Mouse (Mus musculus) myocyte (in vitro differentiated cells): ENCODE data around the gene Pak4. TPM values are rescaled to one million over a fixed set of nuclear protein-coding genes. Genes with fewer than 3 reads are reported as not detected.
A peak's percentile ranks its signal among the peaks of the same experiment; 100 is the strongest.

Source experiments
- H3K27me3 ChIP-seq: one replicate; pipeline ENCODE4 v1.6.1; 2011; ENCODE audit not compliant: control insufficient read depth, insufficient read depth, insufficient read length
- H3K36me3 ChIP-seq: one replicate; pipeline ENCODE4 v1.6.1; 2011; ENCODE audit not compliant: control insufficient read depth, insufficient read depth
- H3K4me2 ChIP-seq: one replicate; pipeline ENCODE4 v1.6.1; 2011; ENCODE audit warnings: low read depth, control low read depth
- H3K4me3 ChIP-seq: one replicate; pipeline ENCODE4 v1.5.1; 2011; ENCODE audit warnings: mild to moderate bottlenecking, control low read depth, moderate library complexity
- H3K79me2 ChIP-seq: one replicate; pipeline ENCODE4 v1.6.1; 2011; ENCODE audit not compliant: control insufficient read depth, insufficient read depth
- H3ac ChIP-seq: one replicate; pipeline ENCODE4 v1.6.1; 2011; ENCODE audit not compliant: control insufficient read depth, insufficient read length
- CEBPB ChIP-seq: IDR thresholded peaks from 2 replicates; pipeline ENCODE4 v1.6.1; 2011; ENCODE audit warnings: mild to moderate bottlenecking, moderate library complexity; ENCODE audit not compliant: poor library complexity, insufficient read depth, severe bottlenecking
- E2F4 ChIP-seq: IDR thresholded peaks from one replicate; pipeline ENCODE4 v1.6.1; 2011; ENCODE audit warnings: mild to moderate bottlenecking, control low read depth, moderate library complexity; ENCODE audit not compliant: insufficient read depth
- MAX ChIP-seq: IDR thresholded peaks from one replicate; pipeline ENCODE4 v1.6.1; 2011; ENCODE audit warnings: low read depth, mild to moderate bottlenecking, control low read depth
- MYOD1 ChIP-seq, 3 experiments: IDR thresholded peaks; one replicate each; pipeline ENCODE4 v1.6.1; 2011; ENCODE audit warnings: control low read depth in 2 of 3, low read depth in 2 of 3, mild to moderate bottlenecking in 2 of 3, moderate library complexity in 1 of 3; ENCODE audit not compliant: insufficient read length in 2 of 3, control insufficient read depth in 1 of 3
- MYOG ChIP-seq, 3 experiments: IDR thresholded peaks; one replicate each; pipeline ENCODE4 v1.6.1; 2011; ENCODE audit warnings: control low read depth in 2 of 3, low read depth in 2 of 3, mild to moderate bottlenecking in 2 of 3; ENCODE audit not compliant: insufficient read length in 2 of 3, control insufficient read depth in 1 of 3, insufficient read depth in 1 of 3
- POLR2A ChIP-seq: IDR thresholded peaks from one replicate; pipeline ENCODE4 v1.6.1; 2011; ENCODE audit warnings: low read depth, mild to moderate bottlenecking, control low read depth, moderate library complexity; ENCODE audit not compliant: insufficient read length
- POLR2AphosphoS2 ChIP-seq: IDR thresholded peaks from one replicate; pipeline ENCODE4 v1.6.1; 2011; ENCODE audit warnings: low read depth, control low read depth; ENCODE audit not compliant: insufficient read length
- REST ChIP-seq: IDR thresholded peaks from one replicate; pipeline ENCODE4 v1.6.1; 2011; ENCODE audit warnings: mild to moderate bottlenecking, control low read depth, moderate library complexity; ENCODE audit not compliant: insufficient read depth, insufficient read length
- SRF ChIP-seq: IDR thresholded peaks from one replicate; pipeline ENCODE4 v1.6.1; 2011; ENCODE audit warnings: low read depth; ENCODE audit not compliant: control insufficient read depth, insufficient read length
- TCF12 ChIP-seq: IDR thresholded peaks from one replicate; pipeline ENCODE4 v1.6.1; 2011; ENCODE audit warnings: mild to moderate bottlenecking, control low read depth; ENCODE audit not compliant: poor library complexity, insufficient read depth, severe bottlenecking
- TCF3 ChIP-seq: IDR thresholded peaks from one replicate; pipeline ENCODE4 v1.6.1; 2011; ENCODE audit warnings: low read depth, control low read depth; ENCODE audit not compliant: insufficient read length
- USF1 ChIP-seq: IDR thresholded peaks from one replicate; pipeline ENCODE4 v1.6.1; 2011; ENCODE audit warnings: low read depth, mild to moderate bottlenecking, control low read depth, moderate library complexity
- polyA plus RNA-seq: library from polyadenylated mRNA; unstranded; fragments of >200 nt; fragmentation: generic; extraction: Trizol; gene quantifications from one replicate; pipeline ENCODE4 v1.2.1, GENCODE M21; 2012; ENCODE audit warnings: missing spikeins

Gene Pak4
- polyA plus RNA-seq, 1 experiment, result 27.5 TPM

DNA sequence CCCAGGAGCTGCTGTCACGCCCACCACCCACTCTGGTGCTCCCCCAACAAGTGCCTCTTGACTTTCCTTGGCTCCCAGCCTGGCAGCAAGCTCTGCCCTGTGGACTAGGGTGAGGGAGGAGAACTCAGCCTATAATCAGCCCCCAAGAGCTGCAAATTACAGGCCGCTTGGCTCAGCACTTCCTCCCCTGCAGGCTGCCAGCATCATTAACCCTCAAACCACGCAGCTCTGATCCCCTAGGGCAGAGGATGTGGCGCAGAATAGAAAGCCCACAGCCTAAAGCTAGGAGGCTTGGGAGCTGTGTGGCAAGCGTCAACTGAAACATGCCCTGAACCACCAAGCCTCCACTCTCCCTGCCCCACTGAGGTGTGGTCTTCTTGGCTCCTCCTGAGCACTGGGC, 32.6 kb downstream of the Pak4 start:
- Histone ChIP-seq H3K4me3 (no peak overlapping the region), H3K4me2 (no peak overlapping the region), H3K36me3 (no peaks in the 10 kb centered on the region), H3ac (no peak overlapping the region), H3K79me2 (no peaks in the 10 kb centered on the region), H3K27me3 (no peaks in the 10 kb centered on the region)
- TF ChIP-seq POLR2AphosphoS2 (no peak), TCF3 (no peak), REST (no peak), E2F4 (no peak), MAX (no peak), TCF12 (no peak), MYOD1 (IDR thresholded peaks at IDR 0.05; ENCODE audit: control insufficient read depth in 1 of 3, insufficient read length in 2 of 3, low read depth in 2 of 3) (no peak), USF1 (no peak)

DNA sequence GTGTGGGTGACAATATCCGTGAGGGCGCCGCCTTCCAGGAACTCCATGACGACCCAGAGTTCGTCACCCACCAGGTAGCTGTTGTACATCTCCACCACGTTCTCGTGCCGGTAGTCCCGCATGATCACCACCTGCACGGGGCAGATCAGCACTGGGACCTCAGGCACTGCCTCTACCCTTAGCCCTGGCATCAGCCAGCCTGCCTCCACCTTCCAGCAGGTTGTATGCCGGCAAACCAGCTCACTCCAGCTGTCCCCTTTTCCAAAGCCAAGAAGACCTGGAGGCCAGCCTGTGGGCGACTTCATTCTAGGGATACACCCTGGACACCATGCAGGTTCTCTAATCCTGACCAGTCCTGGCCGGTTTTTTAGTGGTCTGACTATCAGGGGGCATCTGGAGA, 35.0 kb downstream of the Pak4 start:
- Histone ChIP-seq H3K4me2 (no peak overlapping the region), H3ac (no peak overlapping the region), H3K36me3 (no peaks in the 10 kb centered on the region), H3K27me3 (no peaks in the 10 kb centered on the region), H3K4me3 (no peak overlapping the region), H3K79me2 (no peaks in the 10 kb centered on the region)
- TF ChIP-seq E2F4 (no peak), SRF (no peak), TCF3 (no peak), POLR2AphosphoS2 (no peak), MAX (no peak), CEBPB (no peak), REST (no peak), POLR2A (no peak), USF1 (no peak), MYOD1 (IDR thresholded peaks at IDR 0.05; ENCODE audit: control insufficient read depth in 1 of 3, insufficient read length in 2 of 3, low read depth in 2 of 3) (no peak), TCF12 (no peak), MYOG (IDR thresholded peaks at IDR 0.05; ENCODE audit: control insufficient read depth in 1 of 3, insufficient read depth in 1 of 3, insufficient read length in 2 of 3, low read depth in 2 of 3) (no peak)

DNA sequence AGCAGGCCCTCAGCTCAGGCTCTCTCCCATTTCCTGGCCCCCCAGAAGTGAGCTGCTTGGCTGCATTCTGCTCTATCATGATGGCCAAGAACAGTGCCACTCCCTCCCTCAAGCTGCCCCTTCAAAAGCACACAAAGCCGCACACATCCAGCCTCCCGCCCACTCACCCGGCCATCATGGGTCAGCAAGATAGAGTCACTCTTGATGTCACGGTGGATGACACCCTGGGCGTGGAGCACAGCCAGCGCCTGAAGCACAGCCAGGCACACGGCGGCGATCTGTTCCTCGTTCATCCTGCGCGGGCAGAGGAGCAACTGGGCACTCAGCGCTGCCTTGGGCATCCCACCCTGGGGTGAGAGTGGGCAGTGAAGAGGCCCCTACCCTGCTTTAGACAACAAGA, 35.6 kb downstream of the Pak4 start:
- Histone ChIP-seq H3ac (no peak overlapping the region), H3K4me2 (no peak overlapping the region), H3K36me3 (no peaks in the 10 kb centered on the region), H3K27me3 (no peaks in the 10 kb centered on the region), H3K79me2 (no peaks in the 10 kb centered on the region), H3K4me3 (no peak overlapping the region)
- TF ChIP-seq POLR2AphosphoS2 (no peak), MYOD1 (IDR thresholded peaks at IDR 0.05; ENCODE audit: control insufficient read depth in 1 of 3, insufficient read length in 2 of 3, low read depth in 2 of 3) (peak in 1 of 3 experiments; percentile 38), REST (no peak)

DNA sequence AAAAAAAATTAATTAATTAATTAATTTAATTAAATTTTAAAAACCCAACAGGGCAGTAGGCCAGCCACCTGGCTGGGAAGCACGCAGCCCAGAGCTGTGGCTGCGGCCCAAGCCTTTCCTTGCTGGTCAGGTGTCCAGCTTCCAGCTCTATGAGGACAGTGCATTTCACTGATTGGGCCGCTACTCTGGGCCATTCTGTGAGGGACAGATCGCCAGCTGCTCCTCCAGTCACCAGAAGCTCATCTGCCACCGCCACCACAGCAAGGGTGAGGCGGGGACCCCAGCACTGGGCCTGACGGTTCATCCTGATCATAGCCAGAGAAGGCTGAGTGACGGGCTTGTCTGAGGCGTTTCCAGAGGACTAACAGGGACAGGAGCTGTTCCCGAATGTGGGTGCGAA, 36.0 kb downstream of the Pak4 start:
- Histone ChIP-seq H3K36me3 (no peaks in the 10 kb centered on the region), H3K4me3 (no peak overlapping the region), H3K27me3 (no peaks in the 10 kb centered on the region), H3K79me2 (no peaks in the 10 kb centered on the region), H3ac (no peak overlapping the region), H3K4me2 (no peak overlapping the region)
- TF ChIP-seq TCF3 (no peak), MYOD1 (IDR thresholded peaks at IDR 0.05; ENCODE audit: control insufficient read depth in 1 of 3, insufficient read length in 2 of 3, low read depth in 2 of 3) (peak in 1 of 3 experiments; percentile 25)

DNA sequence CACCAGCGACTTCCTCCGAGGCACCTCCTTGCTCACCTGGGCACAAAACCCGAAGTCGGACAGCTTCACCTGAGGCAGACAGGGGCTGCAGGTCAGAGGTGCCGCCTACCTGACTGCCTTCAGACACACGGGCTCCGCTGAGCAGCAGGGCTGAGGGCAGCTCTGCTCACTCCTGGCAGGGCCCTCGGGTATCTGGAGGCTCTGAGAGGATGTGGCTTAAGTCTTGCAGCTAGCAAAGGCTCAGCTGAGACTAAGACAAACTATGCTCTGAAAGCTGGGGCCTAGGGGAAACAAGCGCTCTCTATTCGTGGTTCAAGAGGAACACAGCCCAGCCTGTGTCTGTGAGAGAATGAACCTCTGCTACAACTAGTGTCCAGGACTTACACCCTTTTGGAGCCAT, 37.1 kb downstream of the Pak4 start:
- Histone ChIP-seq H3K79me2 (no peaks in the 10 kb centered on the region), H3ac (no peak overlapping the region), H3K36me3 (no peaks in the 10 kb centered on the region), H3K4me2 (no peak overlapping the region), H3K27me3 (no peaks in the 10 kb centered on the region), H3K4me3 (no peak overlapping the region)
- no peak for TF ChIP-seq E2F4
- no peak for TF ChIP-seq TCF12
- no peak for TF ChIP-seq TCF3
- TF ChIP-seq MYOD1 (IDR thresholded peaks at IDR 0.05; ENCODE audit: control insufficient read depth in 1 of 3, insufficient read length in 2 of 3, low read depth in 2 of 3), result no peak
- no peak for TF ChIP-seq MYOG (IDR thresholded peaks at IDR 0.05; ENCODE audit: control insufficient read depth in 1 of 3, insufficient read depth in 1 of 3, insufficient read length in 2 of 3, low read depth in 2 of 3)

DNA sequence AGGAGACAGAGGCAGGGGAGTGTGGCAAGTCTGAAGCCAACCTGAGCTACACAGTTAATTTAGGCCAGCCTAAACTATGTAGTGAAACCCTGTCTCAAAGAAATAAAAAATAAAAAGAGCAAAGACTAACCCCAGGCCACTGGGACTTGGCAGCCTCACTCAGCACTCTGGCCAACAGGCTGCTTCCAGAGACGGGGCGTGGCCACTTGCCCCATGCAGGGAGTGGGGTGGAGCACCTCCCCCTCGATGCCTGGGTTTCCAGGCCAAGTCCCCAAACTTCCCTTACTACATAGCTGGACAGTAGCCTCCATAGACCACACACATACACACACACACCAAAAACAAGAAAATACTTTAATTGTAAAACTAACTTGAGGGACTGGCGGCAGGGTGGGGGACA, 39.5 kb downstream of the Pak4 start:
- peak in 1 of 3 experiments; percentile 13 for TF ChIP-seq MYOD1 (IDR thresholded peaks at IDR 0.05; ENCODE audit: control insufficient read depth in 1 of 3, insufficient read length in 2 of 3, low read depth in 2 of 3)
- no peak for TF ChIP-seq CEBPB
- peak in 1 of 3 experiments; percentile 63 for TF ChIP-seq MYOG (IDR thresholded peaks at IDR 0.05; ENCODE audit: control insufficient read depth in 1 of 3, insufficient read depth in 1 of 3, insufficient read length in 2 of 3, low read depth in 2 of 3)
- Histone ChIP-seq H3K4me3 (no peak overlapping the region), H3K79me2 (no peaks in the 10 kb centered on the region), H3ac (no peak overlapping the region), H3K36me3 (no peaks in the 10 kb centered on the region), H3K4me2 (no peak overlapping the region), H3K27me3 (no peaks in the 10 kb centered on the region)
